Mouse (Mus musculus) CH12.LX (cell line): ENCODE data around the gene 8030474K03Rik. TPM values are rescaled to one million over a fixed set of nuclear protein-coding genes. Genes with fewer than 3 reads are reported as not detected.

Experiments
- DNase-seq: peaks from one replicate; pipeline ENCODE4 v3.0.0-alpha.2; 2013; ENCODE audit errors: extremely low read depth
- H3K27ac ChIP-seq: 2 replicates; pipeline ENCODE4 v1.5.1; 2012; ENCODE audit warnings: low read depth, mild to moderate bottlenecking, control low read depth, moderate library complexity; ENCODE audit not compliant: insufficient read depth
- H3K27me3 ChIP-seq: replicated peaks from 2 replicates; pipeline ENCODE3; 2012; ENCODE audit warnings: inconsistent platforms
- H3K36me3 ChIP-seq, 2 experiments: replicated peaks in 1 of 2; 2 replicates each; pipeline versions ENCODE3 to v1.6.1; 2012; ENCODE audit warnings: inconsistent platforms in 1 of 2, low read length in 1 of 2, mild to moderate bottlenecking in 1 of 2, mixed read lengths in 1 of 2, moderate library complexity in 1 of 2; ENCODE audit not compliant: control insufficient read depth in 1 of 2, insufficient read depth in 1 of 2
- H3K4me1 ChIP-seq, 2 experiments: 2 replicates each; pipeline ENCODE4 v1.6.1; 2012; ENCODE audit warnings: inconsistent platforms in 1 of 2, moderate library complexity in 1 of 2; ENCODE audit not compliant: insufficient read depth in 2 of 2, control insufficient read depth in 1 of 2
- H3K4me2 ChIP-seq: 2 replicates; pipeline ENCODE4 v1.6.1; 2012; ENCODE audit warnings: low read depth, mild to moderate bottlenecking, control low read depth; ENCODE audit not compliant: poor library complexity, insufficient read depth, severe bottlenecking
- H3K4me3 ChIP-seq, 3 experiments: fragments of 150-350 bp in 1 of 3; sonication (generic) in 1 of 3; replicated peaks in 1 of 3; 2 replicates each; pipeline versions ENCODE3 to v1.5.1; 2011 to 2012; ENCODE audit warnings: low read depth in 2 of 3, low read length in 2 of 3, mild to moderate bottlenecking in 2 of 3, moderate library complexity in 2 of 3, control low read depth in 1 of 3, improper control_type of control experiment in 1 of 3, inconsistent platforms in 1 of 3, mixed read lengths in 1 of 3; ENCODE audit not compliant: poor library complexity in 1 of 3
- H3K79me2 ChIP-seq: replicated peaks from 2 replicates; pipeline ENCODE4 v1.6.1; 2012; ENCODE audit warnings: mild to moderate bottlenecking, moderate library complexity; ENCODE audit not compliant: control insufficient read depth, poor library complexity, insufficient read depth, severe bottlenecking; ENCODE audit errors: extremely low read depth
- H3K9ac ChIP-seq: 2 replicates; pipeline ENCODE4 v1.6.1; 2012; ENCODE audit warnings: low read depth, mild to moderate bottlenecking, control low read depth, moderate library complexity; ENCODE audit not compliant: insufficient read depth
- H3K9me3 ChIP-seq: replicated peaks from 2 replicates; pipeline ENCODE3; 2012; ENCODE audit warnings: low read length, inconsistent platforms, mixed read lengths
- BHLHE40 ChIP-seq: IDR thresholded peaks from 2 replicates; pipeline ENCODE4 v1.6.1; 2011; ENCODE audit warnings: mild to moderate bottlenecking, low read depth, low read length, improper control_type of control experiment
- CTCF ChIP-seq, 2 experiments: IDR thresholded peaks in 1 of 2; conservative IDR thresholded peaks in 1 of 2; 2 replicates each; pipeline ENCODE4 v1.5.1; 2011 to 2012; ENCODE audit warnings: low read depth in 2 of 2, low read length in 2 of 2, improper control_type of control experiment in 1 of 2, inconsistent platforms in 1 of 2, mild to moderate bottlenecking in 1 of 2, moderate library complexity in 1 of 2
- E2F4 ChIP-seq: IDR thresholded peaks from 2 replicates; pipeline ENCODE4 v1.6.1; 2011; ENCODE audit warnings: low read depth, low read length, improper control_type of control experiment; ENCODE audit not compliant: insufficient replicate concordance
- ELF1 ChIP-seq: IDR thresholded peaks from 2 replicates; pipeline ENCODE4 v1.6.1; 2014; ENCODE audit warnings: low read depth, mild to moderate bottlenecking, inconsistent platforms, low read length, improper control_type of control experiment
- EP300 ChIP-seq: IDR thresholded peaks from 2 replicates; pipeline ENCODE4 v1.6.1; 2011; ENCODE audit warnings: low read length, improper control_type of control experiment
- ETS1 ChIP-seq: conservative IDR thresholded peaks from 2 replicates; pipeline ENCODE4 v1.6.1; 2012; ENCODE audit warnings: low read depth, mild to moderate bottlenecking, inconsistent platforms, low read length, improper control_type of control experiment, moderate library complexity
- GABPA ChIP-seq: IDR thresholded peaks from 2 replicates; pipeline ENCODE4 v1.6.1; 2012; ENCODE audit warnings: low read depth, low read length, improper control_type of control experiment, inconsistent platforms; ENCODE audit not compliant: insufficient replicate concordance
- IRF4 ChIP-seq: IDR thresholded peaks from 2 replicates; pipeline ENCODE4 v1.6.1; 2014; ENCODE audit warnings: low read depth, mild to moderate bottlenecking, inconsistent platforms, low read length, improper control_type of control experiment
- JUN ChIP-seq: IDR thresholded peaks from 2 replicates; pipeline ENCODE4 v1.6.1; 2011; ENCODE audit warnings: low read depth, mild to moderate bottlenecking, low read length, improper control_type of control experiment, moderate library complexity; ENCODE audit not compliant: insufficient read depth
- MXI1 ChIP-seq: IDR thresholded peaks from 2 replicates; pipeline ENCODE4 v1.6.1; 2011; ENCODE audit warnings: mild to moderate bottlenecking, low read depth, low read length, improper control_type of control experiment
- MYC ChIP-seq: IDR thresholded peaks from 2 replicates; pipeline ENCODE4 v1.6.1; 2011; ENCODE audit warnings: low read depth, mild to moderate bottlenecking, improper control_type of control experiment, low read length
- NELFE ChIP-seq: IDR thresholded peaks from 2 replicates; pipeline ENCODE4 v1.6.1; 2011; ENCODE audit warnings: low read depth, low read length, improper control_type of control experiment
- POLR2AphosphoS2 ChIP-seq: IDR thresholded peaks from 2 replicates; pipeline ENCODE4 v1.6.1; 2011; ENCODE audit warnings: low read depth, low read length, improper control_type of control experiment
- RCOR1 ChIP-seq: conservative IDR thresholded peaks from 2 replicates; pipeline ENCODE4 v1.6.1; 2012; ENCODE audit warnings: low read depth, mild to moderate bottlenecking, inconsistent platforms, low read length, improper control_type of control experiment
- TBP ChIP-seq: conservative IDR thresholded peaks from 2 replicates; pipeline ENCODE4 v1.6.1; 2011; ENCODE audit warnings: low read depth, low read length, improper control_type of control experiment
- TCF12 ChIP-seq: IDR thresholded peaks from 2 replicates; pipeline ENCODE4 v1.6.1; 2014; ENCODE audit warnings: low read depth, mild to moderate bottlenecking, inconsistent platforms, low read length, improper control_type of control experiment
- USF1 ChIP-seq: IDR thresholded peaks from 2 replicates; pipeline ENCODE4 v1.6.1; 2014; ENCODE audit warnings: low read depth, mild to moderate bottlenecking, inconsistent platforms, low read length, improper control_type of control experiment
- ZKSCAN1 ChIP-seq: IDR thresholded peaks from 2 replicates; pipeline ENCODE4 v1.6.1; 2012; ENCODE audit warnings: low read depth, inconsistent platforms, low read length, improper control_type of control experiment, borderline replicate concordance
- ZMIZ1 ChIP-seq: IDR thresholded peaks from 2 replicates; pipeline ENCODE4 v1.6.1; 2012; ENCODE audit warnings: low read depth, mild to moderate bottlenecking, inconsistent platforms, low read length, improper control_type of control experiment
- ZNF384 ChIP-seq: IDR thresholded peaks from 2 replicates; pipeline ENCODE4 v1.6.1; 2012; ENCODE audit warnings: low read depth, low read length, improper control_type of control experiment, inconsistent platforms
- dilution Hi-C: fragments of 300-500 bp; cut with MboI; formaldehyde crosslinking; loops from 2 replicates; pipeline ENCODE4 v1.14.3; 2020; ENCODE audit warnings: low sequenced_read_pairs; ENCODE audit not compliant: extremely low pct_unique_long_range_greater_than_20kb, extremely low pct_ligation_motif_present
- in situ Hi-C: fragments of 300-500 bp; cut with MboI; formaldehyde crosslinking; loops from 3 replicates; pipeline ENCODE4 v1.14.3; 2019; ENCODE audit warnings: low sequenced_read_pairs, low pct_ligation_motif_present, low pct_unique_long_range_greater_than_20kb, mixed read lengths
- polyA plus RNA-seq: library from polyadenylated mRNA; unstranded; fragments of >175 nt; gene quantifications from 2 replicates; pipeline ENCODE4 v1.2.1, GENCODE M21; 2012; ENCODE audit warnings: low read depth; ENCODE audit not compliant: insufficient read length
- total RNA-seq, 2 experiments: library from RNA; depleted of rRNA; stranded (reverse); fragments of 300-350 nt in 1 of 2; fragments of >200 nt in 1 of 2; gene quantifications; 2 replicates each; pipeline ENCODE4 v1.2.3; 2012 to 2014

Gene 8030474K03Rik
- total and polyA plus RNA-seq, 3 experiments = not detected

DNA sequence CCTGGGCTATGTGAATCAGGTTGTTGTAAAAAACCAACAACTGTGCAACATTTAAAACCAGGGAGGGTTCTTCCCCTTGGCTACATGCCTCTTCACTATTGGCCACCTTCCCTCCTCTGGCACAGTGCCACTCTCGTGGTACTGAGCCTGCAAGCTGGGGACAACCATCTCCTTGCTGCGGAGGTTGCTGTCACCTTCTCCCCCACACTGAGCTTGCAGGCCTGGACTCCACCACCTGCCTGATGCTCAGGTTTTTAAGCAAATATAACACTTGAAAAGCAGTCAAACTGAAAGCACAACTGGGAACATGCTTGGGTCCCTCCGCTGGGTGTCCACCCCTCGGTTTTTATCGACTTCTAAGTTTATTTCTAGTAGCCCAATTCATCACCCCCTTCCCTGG, 40.0 kb upstream of the 8030474K03Rik start:
- no peak overlapping the region for H3K27ac ChIP-seq
- TF ChIP-seq EP300 = 0 out of 2 replicates have a peak, but pooled peaks have one; percentile 17
- TF ChIP-seq IRF4 = peak; percentile 60; the same call in 1 of the 2 replicates
- peak; percentile 47; the same call in 1 of the 2 replicates for TF ChIP-seq BHLHE40
- TF ChIP-seq TCF12 = no peak
- dilution Hi-C loops (no loop called here), in situ Hi-C loops (no loop called here)
- H3K9me3 ChIP-seq = no peaks in the 10 kb centered on the region
- peaks cover 0 to 20% of the 10 kb centered on the region in 2 experiments; a peak in 2 of 4 replicates for H3K4me1 ChIP-seq
- no peaks in the 10 kb centered on the region for H3K27me3 ChIP-seq
- no peak for DNase-seq
- no peaks in the 10 kb centered on the region for H3K79me2 ChIP-seq
- H3K4me3 ChIP-seq = no peak overlapping the region
- no peaks in the 10 kb centered on the region for H3K36me3 ChIP-seq
- no peak overlapping the region for H3K4me2 ChIP-seq
- no peak overlapping the region for H3K9ac ChIP-seq

- Histone ChIP-seq H3K9me3 (no peaks in the 10 kb centered on the region), H3K27ac (no peak overlapping the region), H3K79me2 (no peaks in the 10 kb centered on the region), H3K36me3 (no peaks in the 10 kb centered on the region), H3K9ac (no peak overlapping the region)
- no peak for DNase-seq
- no peak for TF ChIP-seq TBP
- no peak for TF ChIP-seq ELF1
- no peak for TF ChIP-seq MYC
- TF ChIP-seq GABPA = no peak
- no peak for TF ChIP-seq CTCF (conservative IDR thresholded peaks at IDR 0.05 in 1 of 2, IDR thresholded peaks at IDR 0.05 in 1 of 2; ENCODE audit: low read depth in 2 of 2, low read length in 2 of 2)
- no peak for TF ChIP-seq ZNF384
- no peak for TF ChIP-seq ZMIZ1
- no peak for TF ChIP-seq RCOR1
- no peak for TF ChIP-seq ZKSCAN1
- no peak for TF ChIP-seq ETS1
- TF ChIP-seq MXI1 = no peak
- no peak for TF ChIP-seq IRF4
- TF ChIP-seq POLR2AphosphoS2 = no peak
- TF ChIP-seq USF1 = no peak
- TF ChIP-seq JUN = no peak
- TF ChIP-seq NELFE = no peak
- TF ChIP-seq E2F4 = no peak
- TF ChIP-seq, all 38 proteins: peak for 0
- H3K4me3 ChIP-seq = no peak overlapping the region
- dilution Hi-C loops = no loop called here
- no peaks in the 10 kb centered on the region for H3K27me3 ChIP-seq
- in situ Hi-C loops = no loop called here
- H3K4me2 ChIP-seq = no peak overlapping the region
- peaks cover 0 to 22% of the 10 kb centered on the region in 2 experiments; a peak in 2 of 4 replicates for H3K4me1 ChIP-seq
Observed at GRCm38 (mm10) chrX:101764621-101765020, 29.8 kb upstream of the 8030474K03Rik start.
